Mouse (Mus musculus) forebrain, embryonic 16.5 days (tissue): ENCODE data around the gene Mgam. TPM values are rescaled to one million over a fixed set of nuclear protein-coding genes. Genes with fewer than 3 reads are reported as not detected.
"Not testable (repeated sequence)": the region's sequence is repeated elsewhere in the genome, so short reads cannot be mapped to it uniquely, and the experiment has no call there.

Experiments used
- ATAC-seq: fragments of 200-750 bp; cut with Nextera tagmentation; 2 replicates; pipeline ENCODE4 v1.8.0; 2017; ENCODE audit warnings: mild to moderate bottlenecking, moderate library complexity
- H3K27ac ChIP-seq: fragments of 300-500 bp; sonication (generic); 2 replicates; pipeline ENCODE4 v1.5.1; 2014; ENCODE audit warnings: low read length, control low read depth
- H3K27me3 ChIP-seq: fragments of 300-500 bp; sonication (generic); replicated peaks from 2 replicates; pipeline ENCODE4 v1.6.1; 2014; ENCODE audit warnings: low read length; ENCODE audit not compliant: control insufficient read depth, insufficient read depth
- H3K36me3 ChIP-seq: fragments of 300-500 bp; sonication (generic); 2 replicates; pipeline ENCODE4 v1.6.1; 2014; ENCODE audit not compliant: control insufficient read depth, insufficient read depth
- H3K4me1 ChIP-seq: fragments of 300-500 bp; sonication (generic); replicated peaks from 2 replicates; pipeline ENCODE4 v1.6.1; 2014; ENCODE audit warnings: low read length; ENCODE audit not compliant: control insufficient read depth, insufficient read depth
- H3K4me2 ChIP-seq: fragments of 300-500 bp; sonication (generic); 2 replicates; pipeline ENCODE4 v1.6.1; 2014; ENCODE audit warnings: mild to moderate bottlenecking, low read length, control low read depth
- H3K4me3 ChIP-seq: fragments of 300-500 bp; sonication (generic); replicated peaks from 2 replicates; pipeline ENCODE4 v1.5.1; 2014; ENCODE audit warnings: mild to moderate bottlenecking, low read length, control low read depth
- H3K9ac ChIP-seq: fragments of 300-500 bp; sonication (generic); replicated peaks from 2 replicates; pipeline ENCODE4 v1.6.1; 2014; ENCODE audit warnings: low read depth, low read length, control low read depth
- H3K9me3 ChIP-seq: fragments of 300-500 bp; sonication (generic); 2 replicates; pipeline ENCODE4 v1.6.1; 2016; ENCODE audit warnings: low read length; ENCODE audit not compliant: control insufficient read depth
- WGBS: fragments of 180-500 bp; shearing (Covaris S2); extraction: QIAGEN DNeasy Blood & Tissue Kit; methylation state at CpG from one replicate; pipeline ENCODE4 v1.1.7; 2014; 5-methylcytosine and 5-hydroxymethylcytosine counted together
- polyA plus RNA-seq: library from polyadenylated mRNA; unstranded; fragments of >200 nt; fragmentation: Nextera tagmentation; extraction: Ambion mirVana; gene quantifications from 2 replicates; pipeline ENCODE4 v1.2.1, GENCODE M21; 2015

The Mgam gene
- polyA plus RNA-seq = 0.05 TPM in 1 of 2 replicates, not detected in the other

DNA sequence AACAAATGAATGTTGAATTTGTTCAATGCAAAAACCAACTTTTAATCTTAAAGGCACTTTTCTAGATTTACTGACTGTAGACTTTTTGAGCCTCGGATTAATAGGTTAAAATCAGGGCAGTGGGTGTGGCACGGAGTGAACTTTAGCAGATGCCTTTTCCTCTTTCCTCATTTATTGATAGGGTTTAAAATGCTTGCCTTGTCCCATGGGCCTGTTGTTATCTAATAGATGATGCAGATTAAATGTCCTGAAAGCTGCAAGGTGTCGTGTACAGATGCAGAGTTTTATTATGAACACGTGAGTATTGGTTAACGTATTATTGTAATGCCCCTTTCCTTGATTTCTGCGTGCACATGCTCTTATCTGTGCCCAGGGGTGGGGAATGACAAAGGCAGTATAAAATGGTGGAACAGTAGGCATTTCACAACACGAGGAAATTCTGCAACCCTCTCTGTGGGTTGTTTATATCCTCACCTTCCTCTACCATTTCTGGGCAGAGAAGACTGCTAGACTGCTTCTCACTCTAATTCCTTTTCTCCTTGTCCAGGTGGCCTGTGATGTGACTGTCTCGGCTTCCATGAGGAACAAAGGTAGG is at the start of gene Mgam:
Gene Mgam, plus strand, starts transcription at position 426 of the 595 bp plus-strand sequence.
- Histone ChIP-seq H3K9me3 (no peaks in the 10 kb centered on the region), H3K36me3 (no peaks in the 10 kb centered on the region), H3K27me3 (no peaks in the 10 kb centered on the region), H3K4me1 (no peaks in the 10 kb centered on the region), H3K9ac (no peak within 1 kb of the TSS), H3K4me3 (no peak within 1 kb of the TSS), H3K4me2 (no peak within 1 kb of the TSS), H3K27ac (no peak within 1 kb of the TSS)
- ATAC-seq = no peak
- WGBS = 84% methylated on average over 8 of the region's 8 CpGs

DNA sequence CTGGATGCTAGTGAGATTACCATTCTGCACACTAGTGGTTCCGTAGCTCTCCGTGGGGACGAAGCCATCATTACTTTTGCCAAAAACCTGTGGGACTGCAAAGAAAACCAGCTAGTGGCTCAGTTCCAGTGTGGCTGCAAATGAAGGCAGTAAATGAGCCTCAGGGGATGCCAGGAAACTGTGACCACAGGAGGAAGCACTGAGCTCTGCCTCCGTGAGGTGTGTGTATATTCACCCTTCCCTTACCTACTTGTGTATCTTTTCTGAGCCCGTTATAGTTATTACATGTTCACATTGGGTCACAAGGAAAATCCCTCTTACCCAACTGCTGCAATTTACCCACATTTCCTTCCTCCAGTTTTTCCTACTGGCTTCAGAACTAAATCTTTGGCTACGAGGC is 44.3 kb upstream of the Mgam start:
- Histone ChIP-seq H3K27me3 (no peaks in the 10 kb centered on the region), H3K9me3 (no peaks in the 10 kb centered on the region), H3K4me3 (no peak overlapping the region), H3K4me1 (no peaks in the 10 kb centered on the region), H3K9ac (no peak overlapping the region), H3K27ac (no peak overlapping the region), H3K36me3 (no peaks in the 10 kb centered on the region), H3K4me2 (no peak overlapping the region)
- WGBS = 71% methylated on average over 6 of the region's 6 CpGs
- no peak for ATAC-seq

DNA sequence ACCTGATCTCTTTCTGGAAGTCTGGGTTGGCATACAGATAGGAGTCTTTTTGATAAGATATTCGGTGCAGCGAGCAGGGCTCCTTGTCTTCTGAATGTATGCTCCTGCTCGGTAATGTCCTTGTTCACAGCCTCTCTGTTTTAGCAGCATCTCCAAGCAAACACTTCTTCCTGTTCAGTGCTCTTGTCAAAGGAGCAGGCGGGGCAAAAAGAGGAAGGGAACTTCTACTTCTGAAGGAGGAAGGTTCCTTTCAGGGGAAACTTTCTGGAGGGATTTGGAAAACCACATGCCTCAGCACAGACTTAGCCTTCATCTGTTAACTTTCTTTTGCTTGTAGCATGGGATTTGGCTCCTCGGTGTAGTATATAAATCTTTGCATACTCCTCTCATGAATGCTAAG is 43.0 kb upstream of the Mgam start, which contains the start of gene Clec5a:
Gene Clec5a, minus strand, starts transcription at position 177 of the 400 bp plus-strand sequence.
- Histone ChIP-seq H3K4me1 (no peaks in the 10 kb centered on the region), H3K4me3 (no peak within 1 kb of the TSS), H3K36me3 (no peaks in the 10 kb centered on the region), H3K4me2 (no peak within 1 kb of the TSS), H3K9me3 (no peaks in the 10 kb centered on the region), H3K27me3 (no peaks in the 10 kb centered on the region), H3K9ac (no peak within 1 kb of the TSS), H3K27ac (no peak within 1 kb of the TSS)
- ATAC-seq = no peak
- 85% methylated on average over 5 of the region's 5 CpGs for WGBS

DNA sequence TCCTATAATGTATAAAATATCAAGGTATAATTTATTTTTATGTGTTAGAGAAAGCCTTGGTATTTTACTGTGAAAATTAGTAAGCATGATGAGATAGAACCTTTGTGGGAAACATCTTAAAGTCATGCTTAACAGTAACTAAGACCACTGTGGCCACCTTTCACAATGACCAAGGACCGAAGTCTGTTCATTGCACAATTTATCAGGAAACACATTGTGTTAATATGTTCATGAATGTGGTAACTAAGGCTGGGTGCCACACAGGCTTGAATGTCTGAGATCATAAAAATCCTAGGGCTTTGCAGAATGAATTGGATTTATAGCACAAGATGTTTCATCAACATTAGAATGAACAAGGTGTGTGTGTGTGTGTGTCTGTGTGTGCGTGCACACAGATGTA is 40.3 kb upstream of the Mgam start:
- Histone ChIP-seq H3K4me1 (no peaks in the 10 kb centered on the region), H3K4me3 (no peak overlapping the region), H3K36me3 (no peaks in the 10 kb centered on the region), H3K27me3 (no peaks in the 10 kb centered on the region), H3K9me3 (no peaks in the 10 kb centered on the region), H3K27ac (no peak overlapping the region), H3K9ac (no peak overlapping the region), H3K4me2 (no peak overlapping the region)
- 94% methylated on average over 2 of the region's 2 CpGs for WGBS
- no peak for ATAC-seq

DNA sequence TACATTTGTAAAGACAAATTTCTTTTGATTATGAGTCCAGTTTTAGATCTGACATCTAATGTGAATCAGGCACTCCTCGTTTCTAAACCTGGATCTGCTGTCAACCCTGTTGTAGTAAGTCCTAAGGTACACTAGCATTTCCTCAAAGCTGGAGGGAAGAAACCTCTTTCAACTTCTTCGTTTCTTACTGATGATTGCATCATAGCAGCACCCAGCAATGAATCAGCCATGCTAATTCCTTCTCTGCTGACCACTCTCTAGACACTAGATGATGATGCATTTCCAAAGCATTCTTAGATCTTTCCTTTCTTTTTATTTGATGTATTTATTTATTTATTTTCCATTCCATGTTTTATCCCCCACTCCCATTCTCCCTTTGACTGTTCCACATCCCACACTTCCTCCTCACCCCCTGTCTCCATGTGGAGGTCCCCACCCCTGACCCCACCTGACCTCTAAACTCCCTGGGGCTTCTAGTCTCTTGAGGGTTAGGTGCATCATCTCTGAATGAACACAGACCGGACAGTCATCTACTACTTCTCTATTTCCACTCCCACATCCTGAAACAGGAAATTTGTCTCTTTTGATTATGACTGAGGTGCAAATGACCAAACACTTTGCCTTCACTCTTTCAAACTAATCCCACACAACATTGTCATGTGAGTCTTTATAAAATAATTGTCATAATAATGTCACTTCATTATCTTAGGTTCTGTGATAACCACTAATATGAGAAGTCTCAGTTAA is 33.7 kb upstream of the Mgam start:
- WGBS = 86% methylated on average over 3 of the region's 3 CpGs

DNA sequence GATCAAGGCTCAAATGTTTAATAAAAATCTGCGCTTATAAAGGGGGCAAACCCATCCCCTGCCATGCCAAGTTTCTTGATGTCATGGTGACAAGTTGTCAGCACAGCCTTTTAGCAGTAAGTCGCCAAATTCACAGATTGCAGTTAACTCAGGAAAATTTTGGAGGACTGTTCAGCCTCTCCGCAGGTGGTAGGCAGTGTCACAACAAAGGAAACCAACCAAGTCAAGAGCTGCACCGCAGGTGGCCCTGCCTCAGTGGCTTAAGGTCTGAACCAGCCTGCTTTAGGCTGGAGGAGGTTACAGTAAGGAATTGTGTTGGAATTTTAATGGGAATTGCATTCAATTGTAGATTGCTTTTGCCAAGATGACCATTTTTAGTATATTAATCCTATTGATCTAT is 30.1 kb upstream of the Mgam start:
- H3K4me2 ChIP-seq, H3K4me3 ChIP-seq, H3K27ac ChIP-seq, H3K27me3 ChIP-seq, H3K9me3 ChIP-seq, H3K4me1 ChIP-seq, H3K36me3 ChIP-seq, H3K9ac ChIP-seq, ATAC-seq: not testable (repeated sequence)
- 25% methylated on average over 4 of the region's 4 CpGs for WGBS

More for the DNA sequence above, 33.7 kb upstream of the Mgam start:
- Histone ChIP-seq H3K27me3 (no peaks in the 10 kb centered on the region), H3K4me3 (no peak overlapping the region), H3K9ac (no peak overlapping the region), H3K4me1 (no peaks in the 10 kb centered on the region), H3K27ac (no peak overlapping the region), H3K4me2 (no peak overlapping the region), H3K36me3 (no peaks in the 10 kb centered on the region), H3K9me3 (no peaks in the 10 kb centered on the region)
- ATAC-seq = no peak

DNA sequence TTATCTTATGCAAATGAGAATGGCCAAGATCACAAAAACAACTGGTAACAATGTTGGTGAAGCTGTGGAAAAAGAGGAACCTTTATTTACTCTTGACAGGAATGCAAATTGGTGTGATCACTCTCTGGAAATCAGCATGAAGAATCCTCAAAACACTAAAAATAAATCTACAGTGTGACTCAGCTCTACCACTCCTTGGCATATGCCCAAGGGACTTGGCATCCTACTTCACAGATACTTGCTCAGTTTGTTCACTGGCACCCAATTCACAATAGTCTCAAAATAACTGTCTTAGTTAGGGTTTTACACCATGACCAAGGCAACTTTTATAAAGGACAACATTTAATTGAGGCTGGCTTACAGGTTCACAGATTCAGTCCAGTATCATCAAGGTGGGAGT is 21.2 kb upstream of the Mgam start:
- no peak for ATAC-seq
- no peaks in the 10 kb centered on the region for H3K27me3 ChIP-seq
- no peak overlapping the region for H3K4me2 ChIP-seq
- no peaks in the 10 kb centered on the region for H3K9me3 ChIP-seq
- no peak overlapping the region for H3K4me3 ChIP-seq
- H3K9ac ChIP-seq = no peak overlapping the region
- H3K4me1 ChIP-seq = no peaks in the 10 kb centered on the region
- H3K27ac ChIP-seq = no peak overlapping the region
- no peaks in the 10 kb centered on the region for H3K36me3 ChIP-seq

DNA sequence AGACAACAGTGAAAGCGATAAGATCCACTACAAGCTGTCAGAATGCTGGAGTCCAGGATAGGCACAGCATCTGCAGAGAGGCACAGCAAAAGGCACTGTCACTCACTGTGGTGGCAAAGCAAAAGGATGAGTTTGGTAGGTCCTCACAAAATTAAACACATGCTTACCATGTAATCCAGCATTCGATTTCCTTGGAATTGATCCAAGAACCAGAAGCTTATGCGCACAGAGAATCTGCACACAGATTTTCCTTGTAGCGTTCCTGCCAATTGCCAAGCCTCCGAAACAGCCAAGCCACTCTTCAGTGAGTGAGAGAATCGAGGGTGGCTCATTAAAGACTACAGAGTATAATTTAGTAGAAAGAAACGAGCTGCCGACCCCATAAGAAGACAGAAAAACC is 18.4 kb upstream of the Mgam start:
- ATAC-seq = peak; percentile 95
- no peak overlapping the region for H3K4me3 ChIP-seq
- H3K36me3 ChIP-seq = no peaks in the 10 kb centered on the region
- H3K4me2 ChIP-seq = no peak overlapping the region
- WGBS = 25% methylated on average over 8 of the region's 8 CpGs
- no peak overlapping the region for H3K9ac ChIP-seq
- 0 out of 2 replicates have a peak overlapping the region, but pooled peaks have one; percentile 35 for H3K27ac ChIP-seq
- H3K4me1 ChIP-seq = no peaks in the 10 kb centered on the region
- no peaks in the 10 kb centered on the region for H3K9me3 ChIP-seq
- H3K27me3 ChIP-seq = no peaks in the 10 kb centered on the region

DNA sequence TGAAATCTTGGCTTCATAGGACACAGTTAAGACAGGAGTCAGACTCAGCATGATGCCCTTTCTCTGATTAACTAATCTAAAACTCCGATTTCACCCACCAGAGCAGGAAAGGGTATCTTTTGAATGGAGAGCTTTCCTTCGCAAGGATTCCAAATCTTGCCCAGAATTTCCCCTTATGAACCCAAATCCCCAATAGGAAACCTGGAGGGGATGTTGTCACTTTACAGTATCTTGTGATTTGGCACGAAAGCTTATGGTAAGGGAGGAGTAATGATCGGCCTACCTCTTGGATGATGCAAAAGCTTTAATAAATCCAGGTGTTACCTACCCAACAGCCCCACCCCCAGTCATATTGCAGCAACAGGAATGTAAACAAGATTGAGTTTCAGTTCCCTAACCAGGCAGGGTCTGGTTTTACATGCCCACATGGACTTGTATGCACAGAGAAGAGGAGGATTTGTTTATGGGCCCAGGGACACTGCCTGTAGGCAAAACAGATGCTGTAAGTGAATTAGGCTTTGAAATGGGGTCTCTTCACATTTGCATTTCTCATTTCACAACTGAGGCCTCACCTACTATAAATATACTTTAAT is 15.3 kb upstream of the Mgam start, which contains the start of gene Tas2r138:
Gene Tas2r138, minus strand, starts transcription at position 51 of the 593 bp plus-strand sequence.
- Histone ChIP-seq H3K36me3 (no peaks in the 10 kb centered on the region), H3K27ac (no peak within 1 kb of the TSS), H3K27me3 (no peaks in the 10 kb centered on the region), H3K9me3 (no peaks in the 10 kb centered on the region), H3K4me2 (no peak within 1 kb of the TSS), H3K4me3 (no peak within 1 kb of the TSS), H3K9ac (no peak within 1 kb of the TSS), H3K4me1 (no peaks in the 10 kb centered on the region)
- WGBS = 89% methylated on average over 4 of the region's 4 CpGs
- no peak for ATAC-seq
